Mouse (Mus musculus): Measurements from ENCODE around the gene Nusap1. TPM values are rescaled to one million over a fixed set of nuclear protein-coding genes. Genes with fewer than 3 reads are reported as not detected.
A peak's percentile ranks its signal among the peaks of the same experiment; 100 is the strongest.
"Not testable (repeated sequence)": the region's sequence is repeated elsewhere in the genome, so short reads cannot be mapped to it uniquely, and the experiment has no call there.

The Nusap1 gene
- 10 to 100 TPM; 39.2 to 40.2 TPM for polyA plus RNA-seq (2017; shearing (Covaris generic))

- ATAC-seq = peak; percentile 99
These were observed at the start of gene Nusap1, which contains the start of gene Oip5 for GRCm38 (mm10) chr2:119618199-119618982. Nusap1 (plus strand) TSS chr2:119618298. Oip5 (minus strand) TSS chr2:119618469.

GRCm38 (mm10) chr2:119572471-119572870 is 45.6 kb upstream of the Nusap1 start:
- no peak for ATAC-seq

- ATAC-seq = no peak
These were observed 36.5 kb upstream of the Nusap1 start for GRCm38 (mm10) chr2:119581571-119581970.

GRCm38 (mm10) chr2:119583439-119583838 is 34.7 kb upstream of the Nusap1 start:
- ATAC-seq = no peak

GRCm38 (mm10) chr2:119584282-119584681 is 33.8 kb upstream of the Nusap1 start:
- no peak for ATAC-seq

- peak; percentile 61 for ATAC-seq
These were observed 30.7 kb upstream of the Nusap1 start for GRCm38 (mm10) chr2:119587383-119587782.

GRCm38 (mm10) chr2:119591247-119591646 is 26.9 kb upstream of the Nusap1 start:
- no peak for ATAC-seq

GRCm38 (mm10) chr2:119593765-119594112 is 24.4 kb upstream of the Nusap1 start:
- ATAC-seq = no peak

- ATAC-seq = peak; percentile 99
These were observed 23.8 kb upstream of the Nusap1 start for GRCm38 (mm10) chr2:119594113-119594981.

GRCm38 (mm10) chr2:119595308-119595707 is 22.8 kb upstream of the Nusap1 start:
- no peak for ATAC-seq

GRCm38 (mm10) chr2:119596781-119597330 is 21.2 kb upstream of the Nusap1 start:
- no peak for ATAC-seq

GRCm38 (mm10) chr2:119601027-119601426 is 17.1 kb upstream of the Nusap1 start:
- no peak for ATAC-seq

- ATAC-seq = not testable (repeated sequence)
These were observed 16.5 kb upstream of the Nusap1 start for GRCm38 (mm10) chr2:119601575-119601974.

GRCm38 (mm10) chr2:119602488-119602887 is 15.6 kb upstream of the Nusap1 start:
- ATAC-seq = no peak

- no peak for ATAC-seq
These were observed 14.2 kb upstream of the Nusap1 start for GRCm38 (mm10) chr2:119603909-119604308.

- no peak for ATAC-seq
These were observed 12.6 kb upstream of the Nusap1 start for GRCm38 (mm10) chr2:119605361-119605973.

- no peak for ATAC-seq
These were observed 11.1 kb upstream of the Nusap1 start for GRCm38 (mm10) chr2:119607023-119607422.

- ATAC-seq = peak; percentile 3
These were observed 278 bp upstream of the Nusap1 start for GRCm38 (mm10) chr2:119617841-119618198.

- ATAC-seq = not testable (repeated sequence)
These were observed 904 bp downstream of the Nusap1 start for GRCm38 (mm10) chr2:119619002-119619401.

- no peak for ATAC-seq
These were observed 3.2 kb downstream of the Nusap1 start for GRCm38 (mm10) chr2:119621302-119621701.

- no peak for ATAC-seq
These were observed 18.7 kb downstream of the Nusap1 start for GRCm38 (mm10) chr2:119636781-119637180.

- ATAC-seq = no peak
These were observed 23.3 kb downstream of the Nusap1 start for GRCm38 (mm10) chr2:119641214-119641912.

All from activated CD4-positive, CD25-positive, alpha-beta regulatory T cell, adult 4 months (primary cell).